Mouse (Mus musculus): ENCODE measurements at regions not wholly inside any gene's neighbourhood (a gene's known extent, or its start where the extent isn't known, plus 50 kb on each side); places are given as distances from the start of the nearest gene placed in this dataset.

DNA sequence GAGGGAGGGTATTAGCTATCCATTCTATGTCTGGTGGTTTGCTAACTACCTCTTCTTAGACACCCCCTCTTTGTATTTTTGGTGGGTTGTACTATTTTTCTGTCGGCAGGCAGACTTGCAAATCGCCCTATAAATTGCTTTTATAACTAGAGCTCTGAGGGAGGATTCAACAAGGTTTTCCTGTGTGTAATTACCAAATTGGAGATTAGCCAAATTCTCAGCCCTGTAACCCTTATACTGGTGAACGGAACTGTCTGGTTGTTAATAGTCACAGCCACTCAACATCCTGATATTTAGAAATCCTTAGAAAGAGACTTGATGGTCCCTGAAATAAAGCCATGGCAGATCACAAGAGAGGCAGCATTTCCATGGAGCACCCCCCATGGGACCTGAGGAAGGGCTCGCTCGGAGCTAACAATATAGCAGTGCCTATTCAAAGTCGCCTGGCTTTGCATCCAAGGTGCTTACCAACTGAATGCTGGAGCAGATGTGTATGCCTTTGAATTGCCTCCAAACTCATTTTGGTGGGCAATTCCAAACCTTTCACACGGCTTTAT lies 333.0 kb downstream of the Nedd1 start:
- TF ChIP-seq CTCF (IDR thresholded peaks at IDR 0.05; ENCODE audit: control insufficient read depth, insufficient read depth, insufficient replicate concordance, low read depth, low read length) (no peak), POLR2A (IDR thresholded peaks at IDR 0.05; ENCODE audit: control insufficient read depth, low read depth, low read length) (no peak)

Measured in testis, adult 2 months (tissue).